Mouse (Mus musculus) olfactory bulb, adult 2 months (tissue): ENCODE measurements around the gene Rabgef1.

Experiments used
- CTCF ChIP-seq: fragments of 200-500 bp; IDR thresholded peaks from 2 replicates; pipeline ENCODE4 v1.5.1; 2012; ENCODE audit warnings: low read depth, mild to moderate bottlenecking, low read length, moderate library complexity; ENCODE audit not compliant: insufficient read depth
- POLR2A ChIP-seq: fragments of 200-500 bp; IDR thresholded peaks from 2 replicates; pipeline ENCODE4 v1.6.1; 2012; ENCODE audit warnings: mild to moderate bottlenecking, low read depth, low read length, moderate library complexity; ENCODE audit not compliant: insufficient read depth

DNA sequence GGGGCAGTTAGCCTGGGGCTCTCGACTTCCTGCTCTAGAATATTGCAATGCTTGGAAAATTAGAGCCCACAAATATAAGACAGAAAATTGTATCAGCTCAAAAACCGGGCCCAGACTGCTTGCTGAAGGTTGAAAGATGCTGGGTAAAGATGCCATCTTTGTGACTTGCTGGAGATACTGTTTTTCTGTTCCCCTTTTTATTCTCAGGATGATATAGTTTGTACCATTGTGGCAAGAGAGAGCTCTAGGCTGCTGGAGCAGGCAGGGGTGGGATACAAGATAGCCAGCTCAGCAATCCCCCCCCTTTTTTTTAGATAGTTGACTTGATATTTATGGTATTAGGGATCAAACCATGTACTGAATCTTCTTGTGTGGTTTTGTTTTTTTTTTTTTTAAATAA, 17.3 kb upstream of the Rabgef1 start:
- no peak for TF ChIP-seq CTCF
- no peak for TF ChIP-seq POLR2A
